Mouse (Mus musculus) layer of hippocampus, postnatal 25 days (tissue): ENCODE data around the gene Rab4b. TPM values are rescaled to one million over a fixed set of nuclear protein-coding genes. Genes with fewer than 3 reads are reported as not detected.

ENCODE experiments used
- DNase-seq, 2 experiments: peaks; one replicate each; pipeline ENCODE4 v3.0.0; 2022; ENCODE audit warnings: mixed read lengths in 2 of 2, low spot score in 1 of 2; ENCODE audit errors: extremely low spot score in 1 of 2
- total RNA-seq, 2 experiments: library from RNA; stranded (reverse); gene quantifications; 2 replicates each; pipeline ENCODE4 v1.2.3; 2021

Gene Rab4b
- total RNA-seq, 2 experiments from 2014 or later: 89.6 to 92.5 TPM

GRCm38 (mm10) chr7:27162780-27163449 lies 15.8 kb downstream of the Rab4b start:
- no peak for DNase-seq

- no peak for DNase-seq
These were observed 17.0 kb downstream of the Rab4b start for GRCm38 (mm10) chr7:27161744-27162143.

- no peak for DNase-seq
These were observed 17.8 kb downstream of the Rab4b start for GRCm38 (mm10) chr7:27160921-27161320.

GRCm38 (mm10) chr7:27159882-27160281 lies 18.8 kb downstream of the Rab4b start:
- peak; percentile 79 to 82 for DNase-seq

GRCm38 (mm10) chr7:27159256-27159655 lies 19.4 kb downstream of the Rab4b start:
- no peak for DNase-seq

- DNase-seq: no peak
These were observed 20.5 kb downstream of the Rab4b start for GRCm38 (mm10) chr7:27158171-27158570.

GRCm38 (mm10) chr7:27156005-27156404 lies 22.7 kb downstream of the Rab4b start:
- peak in 1 of 2 experiments; percentile 37 for DNase-seq

- DNase-seq: no peak
These were observed 25.4 kb downstream of the Rab4b start, which contains the start of gene Cyp2t4 for GRCm38 (mm10) chr7:27153205-27153764. Cyp2t4 (plus strand) TSS chr7:27153714.

- no peak for DNase-seq
These were observed 42.2 kb downstream of the Rab4b start for GRCm38 (mm10) chr7:27136410-27136996.

- DNase-seq: no peak
These were observed 44.9 kb downstream of the Rab4b start for GRCm38 (mm10) chr7:27133757-27134156.

GRCm38 (mm10) chr7:27133156-27133555 lies 45.5 kb downstream of the Rab4b start:
- no peak for DNase-seq

GRCm38 (mm10) chr7:27132588-27132987 lies 46.1 kb downstream of the Rab4b start:
- peak; percentile 31 to 80 for DNase-seq

GRCm38 (mm10) chr7:27131387-27131786 lies 47.3 kb downstream of the Rab4b start:
- no peak for DNase-seq

- DNase-seq: no peak
These were observed 48.0 kb downstream of the Rab4b start for GRCm38 (mm10) chr7:27130521-27131370.

GRCm38 (mm10) chr7:27129811-27130210 lies 48.9 kb downstream of the Rab4b start:
- no peak for DNase-seq

GRCm38 (mm10) chr7:27128946-27129345 lies 49.8 kb downstream of the Rab4b start:
- DNase-seq: no peak

GRCm38 (mm10) chr7:27128162-27128561 lies 50.5 kb downstream of the Rab4b start:
- DNase-seq: peak in 1 of 2 experiments; percentile 52

GRCm38 (mm10) chr7:27124969-27125368 lies 53.7 kb downstream of the Rab4b start:
- no peak for DNase-seq

GRCm38 (mm10) chr7:27124305-27124832 lies 54.3 kb downstream of the Rab4b start:
- DNase-seq: no peak

GRCm38 (mm10) chr7:27119676-27120075 lies 59.0 kb downstream of the Rab4b start, which contains the start of gene Cyp2f2:
Cyp2f2 (plus strand) TSS chr7:27119909.
- DNase-seq: no peak
